Mouse (Mus musculus) embryonic facial prominence, embryonic 11.5 days (tissue): Measurements from ENCODE around the gene Gm20388. TPM values are rescaled to one million over a fixed set of nuclear protein-coding genes. Genes with fewer than 3 reads are reported as not detected.

Source experiments
- ATAC-seq: fragments of 200-750 bp; cut with Nextera tagmentation; replicated peaks from 2 replicates; pipeline ENCODE4 v1.8.0; 2017; ENCODE audit warnings: low read depth; ENCODE audit not compliant: insufficient number of reproducible peaks, low FRiP score, low TSS enrichment
- DNase-seq: peaks from one replicate; pipeline ENCODE4 v3.0.0-alpha.2; 2015; ENCODE audit warnings: low spot score
- H3K27ac ChIP-seq: fragments of 300-500 bp; sonication (generic); replicated peaks from 2 replicates; pipeline ENCODE4 v1.5.1; 2014; ENCODE audit warnings: mild to moderate bottlenecking, low read depth, low read length, control low read depth
- H3K27me3 ChIP-seq: fragments of 300-500 bp; sonication (generic); 2 replicates; pipeline ENCODE4 v1.6.1; 2014; ENCODE audit warnings: mild to moderate bottlenecking, low read length, moderate library complexity, mixed read lengths; ENCODE audit not compliant: control insufficient read depth, insufficient read depth
- H3K36me3 ChIP-seq: fragments of 300-500 bp; sonication (generic); replicated peaks from 2 replicates; pipeline ENCODE4 v1.6.1; 2014; ENCODE audit warnings: low read depth, mild to moderate bottlenecking, low read length, moderate library complexity, mixed read lengths; ENCODE audit not compliant: control insufficient read depth, insufficient read depth
- H3K4me1 ChIP-seq: fragments of 300-500 bp; sonication (generic); 2 replicates; pipeline ENCODE4 v1.6.1; 2014; ENCODE audit warnings: low read length, mixed read lengths; ENCODE audit not compliant: control insufficient read depth, insufficient read depth
- H3K4me2 ChIP-seq: fragments of 300-500 bp; sonication (generic); 2 replicates; pipeline ENCODE4 v1.6.1; 2014; ENCODE audit warnings: low read depth, mild to moderate bottlenecking, control low read depth, low read length, moderate library complexity
- H3K4me3 ChIP-seq: fragments of 300-500 bp; sonication (generic); 2 replicates; pipeline ENCODE4 v1.5.1; 2014; ENCODE audit warnings: low read depth, low read length, control low read depth
- H3K9ac ChIP-seq: fragments of 300-500 bp; sonication (generic); replicated peaks from 2 replicates; pipeline ENCODE4 v1.6.1; 2014; ENCODE audit warnings: mild to moderate bottlenecking, control low read depth, low read length
- H3K9me3 ChIP-seq: fragments of 300-500 bp; sonication (generic); replicated peaks from 2 replicates; pipeline ENCODE4 v1.6.1; 2016; ENCODE audit warnings: mild to moderate bottlenecking, low read length, inconsistent platforms, mixed read lengths; ENCODE audit not compliant: control insufficient read depth
- WGBS: fragments of 180-500 bp; shearing (Covaris S2); extraction: QIAGEN DNeasy Blood & Tissue Kit; methylation state at CpG from one replicate; pipeline ENCODE4 v1.1.7; 2014; 5-methylcytosine and 5-hydroxymethylcytosine counted together
- polyA plus RNA-seq: library from polyadenylated mRNA; unstranded; fragments of >200 nt; fragmentation: Nextera tagmentation; extraction: Ambion mirVana; gene quantifications from 2 replicates; pipeline ENCODE4 v1.2.1, GENCODE M21; 2014

Gm20388 gene
- polyA plus RNA-seq, 1 experiment from 2014 or later, result 3.1 TPM

DNA sequence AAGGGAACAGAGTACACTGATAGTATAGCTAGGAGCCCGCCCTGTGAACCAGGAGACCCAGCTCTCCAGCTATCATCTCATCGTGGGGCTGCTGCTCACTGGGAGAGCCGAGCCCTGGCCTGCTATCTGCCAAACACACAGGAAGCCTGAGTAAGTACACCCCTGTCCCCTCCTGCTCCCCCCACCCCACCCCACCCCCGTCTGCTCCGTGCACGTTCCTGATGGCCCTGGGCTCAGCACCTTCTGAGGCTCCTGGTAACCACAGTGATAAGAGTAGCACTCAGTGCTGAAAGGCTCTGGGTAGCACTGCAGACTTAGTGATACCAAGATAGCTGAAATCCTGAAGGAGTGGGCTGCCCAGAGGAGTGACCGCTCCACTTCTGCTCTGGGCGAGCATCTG lies 4068.3 kb downstream of the Gm20388 start:
- Histone ChIP-seq H3K27ac (no peak overlapping the region), H3K9me3 (no peaks in the 10 kb centered on the region), H3K4me3 (no peak overlapping the region), H3K36me3 (no peaks in the 10 kb centered on the region), H3K27me3 (no peaks in the 10 kb centered on the region), H3K9ac (no peak overlapping the region), H3K4me2 (no peak overlapping the region), H3K4me1 (no peaks in the 10 kb centered on the region)
- 0 out of 2 replicates have a peak, but pooled peaks have one; percentile 35 for ATAC-seq
- no peak for DNase-seq
- 75% methylated on average over 8 of the region's 8 CpGs for WGBS

DNA sequence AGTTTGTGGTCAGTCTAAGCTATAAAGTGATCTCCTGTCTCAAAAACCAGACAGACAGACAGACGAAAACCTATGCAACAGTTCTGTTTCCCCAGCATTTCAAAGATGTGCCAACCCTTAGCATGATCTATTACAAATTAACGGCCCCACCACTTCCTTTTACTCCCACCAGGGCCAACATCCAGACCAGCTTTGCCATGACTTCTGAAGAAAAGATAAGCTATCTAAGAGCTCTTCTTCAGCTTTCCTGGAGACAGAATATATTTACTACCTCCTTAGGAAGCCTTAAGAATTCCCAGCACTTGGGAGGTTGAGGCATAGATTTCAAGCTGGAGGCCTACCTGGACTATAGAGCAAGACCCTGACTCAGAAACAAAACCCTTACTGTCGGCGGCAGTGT lies 4069.6 kb downstream of the Gm20388 start:
- Histone ChIP-seq H3K4me1 (no peaks in the 10 kb centered on the region), H3K27me3 (no peaks in the 10 kb centered on the region), H3K9me3 (no peaks in the 10 kb centered on the region), H3K27ac (no peak overlapping the region), H3K4me3 (no peak overlapping the region), H3K9ac (no peak overlapping the region), H3K36me3 (no peaks in the 10 kb centered on the region), H3K4me2 (no peak overlapping the region)
- DNase-seq (no peak), ATAC-seq (no peak)
- 59% methylated on average over 4 of the region's 4 CpGs for WGBS

DNA sequence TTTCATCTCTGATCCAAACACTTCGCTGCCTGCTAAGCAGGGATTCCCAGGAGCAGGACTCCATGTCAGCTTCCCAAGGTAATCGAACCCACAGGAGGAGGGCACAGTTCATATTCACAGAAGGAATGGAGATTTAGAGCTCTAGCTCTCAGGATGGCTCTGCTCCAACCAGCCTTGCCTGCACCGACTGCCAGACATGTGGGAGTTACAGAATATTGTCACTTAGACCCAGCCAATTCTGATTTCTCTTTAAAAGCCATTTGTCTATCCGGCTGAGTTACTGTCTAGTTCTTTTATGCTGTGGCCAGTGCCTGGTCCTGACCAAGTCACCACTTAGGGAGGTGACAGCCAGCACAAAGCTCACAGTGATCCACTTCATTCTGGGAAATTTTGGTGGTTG lies 4071.0 kb downstream of the Gm20388 start:
- 56% methylated on average over 4 of the region's 4 CpGs for WGBS
- H3K9ac ChIP-seq, result no peak overlapping the region; the same call in 1 of the 2 replicates

DNA sequence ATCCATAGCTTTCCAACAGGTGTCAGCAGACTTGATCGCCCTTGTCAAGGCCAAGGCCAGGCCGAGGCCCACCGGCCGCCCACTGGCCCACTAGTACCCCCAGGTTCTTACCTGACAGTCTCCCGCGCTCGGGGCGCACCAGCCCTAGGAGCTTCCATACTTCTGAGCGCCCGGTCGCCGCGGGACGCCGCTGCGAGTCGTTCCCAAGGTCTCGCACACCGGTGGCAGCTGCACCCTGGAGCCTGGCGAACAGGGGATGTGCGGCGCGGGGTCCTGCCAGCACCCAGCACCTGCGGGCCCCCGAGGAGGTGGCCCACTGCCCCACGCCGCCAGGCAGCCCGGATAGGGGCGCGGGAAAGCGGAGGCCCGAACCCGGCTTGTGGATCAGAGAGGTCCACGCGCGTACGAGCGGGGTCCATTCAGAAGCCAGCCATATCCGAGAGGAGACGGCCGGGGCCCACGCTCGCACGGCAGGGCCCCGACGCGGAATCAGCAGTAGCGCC lies 4071.7 kb downstream of the Gm20388 start:
- ATAC-seq (peak; percentile 56), DNase-seq (no peak)
- Histone ChIP-seq H3K27ac (peak overlapping the region; percentile 66), H3K9me3 (no peaks in the 10 kb centered on the region), H3K4me3 (peak overlapping the region; percentile 77), H3K4me1 (no peaks in the 10 kb centered on the region), H3K36me3 (no peaks in the 10 kb centered on the region), H3K4me2 (peak overlapping the region; percentile 95), H3K9ac (peak overlapping the region; percentile 85), H3K27me3 (no peaks in the 10 kb centered on the region)
- under 1% methylated on average over 48 of the region's 48 CpGs for WGBS

More for the DNA sequence above, 4071.0 kb downstream of the Gm20388 start:
- Histone ChIP-seq H3K4me1 (no peaks in the 10 kb centered on the region), H3K27ac (no peak overlapping the region), H3K4me3 (peak overlapping the region; percentile 6; the same call in 1 of the 2 replicates), H3K27me3 (no peaks in the 10 kb centered on the region), H3K9me3 (no peaks in the 10 kb centered on the region), H3K36me3 (no peaks in the 10 kb centered on the region), H3K4me2 (no peak overlapping the region; the same call in 1 of the 2 replicates)
- DNase-seq, result no peak
- ATAC-seq, result no peak

DNA sequence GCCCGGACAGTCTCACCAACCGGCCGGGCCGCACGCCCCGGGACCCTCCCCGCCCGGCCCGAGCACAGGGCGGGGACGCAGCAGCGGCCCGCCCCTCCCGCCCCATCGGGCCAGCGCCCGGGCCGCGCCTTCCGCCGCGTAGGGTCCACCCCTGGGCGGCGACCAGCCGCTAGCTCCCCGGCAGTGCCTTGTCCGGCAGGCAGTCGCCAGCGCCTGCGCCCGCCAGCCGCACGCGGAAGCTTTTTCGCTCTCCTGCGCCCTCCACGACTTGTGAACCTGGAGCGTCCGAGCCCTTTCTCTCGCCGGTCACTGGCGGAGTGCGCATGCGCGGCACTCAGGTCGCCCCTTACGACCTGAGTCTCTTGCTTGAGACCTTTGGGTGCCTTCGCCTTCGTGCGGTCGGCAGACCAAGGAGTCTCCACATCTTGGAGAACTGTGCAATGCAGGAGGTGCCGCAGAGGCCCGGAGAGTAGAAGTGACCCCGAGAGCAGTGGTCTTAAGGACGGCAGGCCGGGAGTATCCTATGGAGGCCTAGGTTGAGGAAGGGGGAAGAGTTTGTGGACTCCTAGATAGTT lies 4072.3 kb downstream of the Gm20388 start, which contains the start of gene Abcb10:
TSS of gene Abcb10 (minus strand) at position 297 of the 575 bp plus-strand sequence.
- Histone ChIP-seq H3K27me3 (no peaks in the 10 kb centered on the region), H3K9ac (peak within 1 kb of the TSS; percentile 85), H3K4me2 (peak within 1 kb of the TSS; percentile 95), H3K9me3 (no peaks in the 10 kb centered on the region), H3K4me1 (no peaks in the 10 kb centered on the region), H3K36me3 (no peaks in the 10 kb centered on the region), H3K27ac (peak within 1 kb of the TSS; percentile 66), H3K4me3 (peak within 1 kb of the TSS; percentile 77)
- DNase-seq (peak; percentile 89), ATAC-seq (peak; percentile 92)
- under 1% methylated on average over 49 of the region's 56 CpGs for WGBS

DNA sequence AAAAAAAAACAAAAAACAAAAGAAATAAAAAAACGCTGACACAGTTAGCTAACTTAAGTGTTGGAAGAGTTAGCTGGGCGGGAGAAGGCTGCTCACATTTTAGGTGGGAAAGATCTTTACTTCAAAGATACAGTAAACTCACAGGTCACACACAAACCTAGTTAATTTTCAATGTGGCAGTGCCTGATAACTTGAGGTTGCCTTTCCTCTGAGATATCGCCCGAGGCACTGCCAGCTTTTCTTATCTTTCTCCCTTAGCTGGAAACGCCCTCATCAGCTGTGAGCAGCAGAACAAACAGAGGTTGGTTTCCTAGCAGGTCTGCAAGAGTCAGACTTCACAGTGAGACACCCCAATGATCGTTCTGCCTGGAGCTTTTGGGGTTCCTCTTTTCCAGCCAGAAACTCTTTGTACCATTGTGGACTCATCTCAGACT lies 4078.0 kb downstream of the Gm20388 start:
- H3K4me1 ChIP-seq, result no peaks in the 10 kb centered on the region
- no peaks in the 10 kb centered on the region for H3K27me3 ChIP-seq
- no peak overlapping the region for H3K4me2 ChIP-seq
- no peak overlapping the region for H3K27ac ChIP-seq
- H3K36me3 ChIP-seq, result no peaks in the 10 kb centered on the region
- H3K9ac ChIP-seq, result no peak overlapping the region
- 63% methylated on average over 6 of the region's 6 CpGs for WGBS
- ATAC-seq, result no peak
- H3K4me3 ChIP-seq, result no peak overlapping the region
- DNase-seq, result no peak
- no peaks in the 10 kb centered on the region for H3K9me3 ChIP-seq

DNA sequence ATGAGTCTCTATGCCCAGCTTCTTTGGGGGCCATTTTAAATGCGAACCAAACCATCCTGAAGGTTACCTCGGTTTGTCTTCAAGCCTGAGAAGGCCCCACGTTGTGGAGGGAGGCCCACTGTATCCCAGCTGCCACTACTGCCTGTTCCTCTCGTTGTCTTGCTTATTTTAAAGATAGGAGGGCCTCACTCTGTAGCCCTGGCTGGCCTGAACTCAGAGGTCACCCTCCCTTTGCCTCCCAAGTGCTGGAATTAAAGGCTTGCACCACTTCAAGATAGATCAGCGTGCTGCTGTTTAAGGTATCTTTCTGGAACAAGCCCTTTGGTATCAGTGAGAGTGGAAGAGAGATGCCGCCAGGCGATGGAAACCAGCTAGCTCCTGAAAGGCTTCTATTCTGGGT lies 4078.5 kb downstream of the Gm20388 start:
- no peaks in the 10 kb centered on the region; the same call in 1 of the 2 replicates for H3K36me3 ChIP-seq
- H3K27ac ChIP-seq, result no peak overlapping the region
- no peak overlapping the region for H3K4me3 ChIP-seq
- WGBS, result 76% methylated on average over 7 of the region's 7 CpGs
- no peak overlapping the region for H3K9ac ChIP-seq
- no peak for DNase-seq
- H3K9me3 ChIP-seq, result no peaks in the 10 kb centered on the region
- H3K4me2 ChIP-seq, result no peak overlapping the region
- no peaks in the 10 kb centered on the region for H3K4me1 ChIP-seq
- H3K27me3 ChIP-seq, result no peaks in the 10 kb centered on the region
- ATAC-seq, result no peak

DNA sequence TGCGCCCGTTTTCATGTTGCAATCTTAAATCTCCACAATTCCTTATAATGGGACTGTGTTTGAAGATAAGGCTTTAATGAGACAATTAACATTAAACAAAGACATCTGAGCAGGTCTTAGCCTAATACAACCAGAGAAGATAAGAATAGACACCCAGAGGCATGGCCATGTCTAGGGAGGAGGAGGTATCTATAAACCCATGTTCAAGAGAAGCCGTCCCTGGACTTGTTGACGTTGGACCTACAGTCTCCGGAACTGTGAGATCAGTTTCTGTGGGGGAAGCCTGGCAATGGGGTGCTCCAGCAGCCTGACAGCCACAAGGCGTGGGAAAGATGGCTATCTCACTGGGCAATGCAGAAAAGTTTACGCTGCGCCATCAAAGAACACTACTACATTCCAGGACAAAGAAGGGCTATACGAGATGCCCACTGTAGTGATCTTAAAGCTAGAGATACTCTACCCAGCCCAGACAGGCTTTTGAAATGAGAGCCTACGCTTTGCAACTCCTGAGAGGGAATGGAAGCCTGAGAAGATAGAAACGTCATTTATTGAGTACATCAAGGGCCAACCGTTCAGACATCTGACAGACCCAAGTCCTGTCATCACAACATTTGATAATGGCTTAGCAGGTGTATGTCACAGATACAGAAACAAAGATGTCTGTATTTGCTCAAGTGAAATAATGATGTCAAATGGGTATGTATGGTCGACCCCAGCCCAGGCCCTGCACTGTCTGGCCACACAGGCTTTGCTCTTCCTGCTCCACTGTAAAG lies 4079.8 kb downstream of the Gm20388 start:
- no peaks in the 10 kb centered on the region for H3K4me1 ChIP-seq
- H3K4me2 ChIP-seq, result no peak overlapping the region
- H3K27ac ChIP-seq, result no peak overlapping the region
- no peak overlapping the region for H3K4me3 ChIP-seq
- H3K9me3 ChIP-seq, result no peaks in the 10 kb centered on the region
- 85% methylated on average over 13 of the region's 13 CpGs for WGBS
- H3K27me3 ChIP-seq, result no peaks in the 10 kb centered on the region
- ATAC-seq, result no peak
- no peak overlapping the region for H3K9ac ChIP-seq
- H3K36me3 ChIP-seq, result no peaks in the 10 kb centered on the region; the same call in 1 of the 2 replicates
- no peak for DNase-seq
